Mouse (Mus musculus) megakaryocyte, embryonic 14.5 days (primary cell): ENCODE results near the gene Wwp2.

Experiments
- FLI1 ChIP-seq: IDR thresholded peaks from 2 replicates; pipeline ENCODE4 v1.6.1; 2012; ENCODE audit warnings: low read length, inconsistent platforms, mixed read lengths
- GATA1 ChIP-seq: IDR thresholded peaks from 3 replicates; pipeline ENCODE4 v1.6.1; 2012; ENCODE audit warnings: mixed read lengths, low read length, inconsistent platforms, borderline replicate concordance

DNA sequence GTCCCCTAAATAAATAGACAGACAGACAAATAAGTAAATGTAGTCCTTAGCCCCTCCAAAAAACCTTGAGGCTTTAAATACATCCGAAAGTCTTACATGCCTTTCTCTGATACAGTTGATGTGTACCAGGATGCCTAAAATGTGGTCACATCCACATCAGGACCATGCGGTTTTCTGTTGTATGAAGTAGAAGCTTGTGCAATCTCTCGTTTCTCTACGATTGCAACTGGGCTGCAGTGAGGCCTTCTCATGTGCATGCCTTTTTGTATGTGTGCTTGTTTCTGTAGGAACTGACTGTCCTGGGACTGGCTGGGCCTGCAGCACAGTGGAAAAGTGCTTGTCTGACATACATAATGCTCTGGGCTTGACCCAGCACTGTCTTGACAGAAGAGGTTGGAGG, 88.4 kb downstream of the Wwp2 start:
- TF ChIP-seq GATA1 (no peak), FLI1 (no peak)
